Mouse (Mus musculus) B cell, adult (primary cell): ENCODE data around the gene Mettl22. TPM values are rescaled to one million over a fixed set of nuclear protein-coding genes. Genes with fewer than 3 reads are reported as not detected.

Experiments
- total RNA-seq: library from RNA; stranded (reverse); gene quantifications from 4 replicates; pipeline ENCODE4 v1.2.4, GENCODE M21; 2023; ENCODE audit not compliant: inconsistent age

The Mettl22 gene
- 17.2 to 23.2 TPM (median 21.9 TPM) in 4 replicates for total RNA-seq

GRCm38 (mm10) chr16:8470603-8471481 lies at the start of gene Mettl22:
Mettl22 (plus strand) TSS chr16:8470788.

GRCm38 (mm10) chr16:8424971-8425330 lies 45.6 kb upstream of the Mettl22 start, which contains the start of gene Tmem114:
Tmem114 (minus strand) TSS chr16:8425136.

GRCm38 (mm10) chr16:8513236-8513906 lies 42.8 kb downstream of the Mettl22 start, which contains the start of gene Abat:
Abat (plus strand) TSS chr16:8513429.

Other genes starting within 250 kb of the Mettl22 start
- gene Tmem114, start 45.7 kb upstream of the Mettl22 start, total RNA-seq: not detected in 4 replicates
- 1.4 TPM in 1 of 4 replicates, not detected in the others for gene Abat, start 42.6 kb downstream of the Mettl22 start, total RNA-seq
- gene Pmm2, start 166.9 kb downstream of the Mettl22 start, total RNA-seq: 75.0 to 85.1 TPM (median 83.6 TPM) in 4 replicates
- 8.6 to 11.9 TPM (median 10.4 TPM) in 4 replicates for gene Tmem186, start 166.9 kb downstream of the Mettl22 start, total RNA-seq
- 17.7 to 22.2 TPM (median 18.6 TPM) in 4 replicates for gene Carhsp1, start 201.4 kb downstream of the Mettl22 start, total RNA-seq
- not detected in 4 replicates for gene Gm5767, start 210.0 kb downstream of the Mettl22 start, total RNA-seq